Mouse (Mus musculus) cerebellum, adult 9-10 months (tissue): ENCODE data around the gene Tas2r143.

ENCODE experiments used
- DNase-seq: peaks from one replicate; pipeline ENCODE4 v3.0.0; 2022

Tas2r143 gene

GRCm38 (mm10) chr6:42399938-42400337 lies at the start of gene Tas2r143:
TSS of gene Tas2r143 (plus strand) at chr6:42400238.
- no peak for DNase-seq

GRCm38 (mm10) chr6:42350968-42351775 lies 48.9 kb upstream of the Tas2r143 start:
- no peak for DNase-seq

- DNase-seq = no peak
Measured at GRCm38 (mm10) chr6:42351776-42352485, 48.1 kb upstream of the Tas2r143 start.

GRCm38 (mm10) chr6:42352486-42352846 lies 47.6 kb upstream of the Tas2r143 start:
- no peak for DNase-seq

- no peak for DNase-seq
Measured at GRCm38 (mm10) chr6:42353180-42353579, 46.9 kb upstream of the Tas2r143 start.

- DNase-seq = no peak
Measured at GRCm38 (mm10) chr6:42354076-42355019, 45.7 kb upstream of the Tas2r143 start.

- no peak for DNase-seq
Measured at GRCm38 (mm10) chr6:42355366-42355765, 44.7 kb upstream of the Tas2r143 start.

GRCm38 (mm10) chr6:42355794-42356600 lies 44.0 kb upstream of the Tas2r143 start:
- no peak for DNase-seq

- DNase-seq = no peak
Measured at GRCm38 (mm10) chr6:42356913-42357312, 43.1 kb upstream of the Tas2r143 start.

GRCm38 (mm10) chr6:42357901-42358300 lies 42.1 kb upstream of the Tas2r143 start:
- DNase-seq = no peak

GRCm38 (mm10) chr6:42358901-42359300 lies 41.1 kb upstream of the Tas2r143 start:
- DNase-seq = no peak

- no peak for DNase-seq
Measured at GRCm38 (mm10) chr6:42359364-42360147, 40.5 kb upstream of the Tas2r143 start.

GRCm38 (mm10) chr6:42360231-42360840 lies 39.7 kb upstream of the Tas2r143 start:
- no peak for DNase-seq

- no peak for DNase-seq
Measured at GRCm38 (mm10) chr6:42361041-42361895, 38.8 kb upstream of the Tas2r143 start.

GRCm38 (mm10) chr6:42362074-42362473 lies 38.0 kb upstream of the Tas2r143 start:
- DNase-seq = no peak

- no peak for DNase-seq
Measured at GRCm38 (mm10) chr6:42362497-42362896, 37.5 kb upstream of the Tas2r143 start.

GRCm38 (mm10) chr6:42362974-42363373 lies 37.1 kb upstream of the Tas2r143 start:
- no peak for DNase-seq

- DNase-seq = no peak
Measured at GRCm38 (mm10) chr6:42364066-42364465, 36.0 kb upstream of the Tas2r143 start.

GRCm38 (mm10) chr6:42364607-42365006 lies 35.4 kb upstream of the Tas2r143 start:
- no peak for DNase-seq

GRCm38 (mm10) chr6:42365215-42365614 lies 34.8 kb upstream of the Tas2r143 start:
- no peak for DNase-seq
